Mouse (Mus musculus): ENCODE data around the gene Sptbn1. TPM values are rescaled to one million over a fixed set of nuclear protein-coding genes. Genes with fewer than 3 reads are reported as not detected.

The Sptbn1 gene
- polyA plus RNA-seq, 1 experiment from 2014 or later = 74.8 TPM

DNA sequence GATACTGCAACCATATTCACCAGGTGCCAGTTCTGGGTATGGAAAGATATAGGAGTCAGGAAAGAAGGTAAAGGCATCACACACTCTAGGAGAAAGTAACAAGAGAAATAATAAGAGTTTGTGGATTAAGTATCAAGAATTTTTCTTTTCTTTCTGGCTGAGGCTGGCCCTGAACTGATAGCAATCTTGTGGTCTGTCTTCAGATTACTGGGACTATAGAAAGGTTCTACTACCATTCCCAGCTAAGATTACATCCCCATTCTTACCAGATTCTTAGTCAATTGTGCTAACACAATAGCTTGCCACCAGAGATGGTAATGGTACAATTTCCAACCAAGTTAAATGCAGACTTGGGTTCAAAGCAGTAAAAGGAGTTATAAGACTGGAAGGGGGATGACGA is 104.1 kb downstream of the Sptbn1 start:
- DNase-seq (ENCODE audit: low spot score) = no peak
- no peak for ATAC-seq (replicated peaks; ENCODE audit: low FRiP score)
- Histone ChIP-seq H3K4me1 (replicated peaks; ENCODE audit: control insufficient read depth, insufficient read depth, low read length) (no peaks in the 10 kb centered on the region), H3K36me3 (ENCODE audit: control insufficient read depth, insufficient read depth, low read length) (no peaks in the 10 kb centered on the region), H3K9ac (ENCODE audit: low read length) (no peak overlapping the region), H3K9me3 (ENCODE audit: control insufficient read depth, low read length) (no peaks in the 10 kb centered on the region), H3K27me3 (ENCODE audit: control insufficient read depth, insufficient read depth, low read length) (no peaks in the 10 kb centered on the region), H3K4me3 (ENCODE audit: low read depth, low read length) (no peak overlapping the region), H3K4me2 (ENCODE audit: low read depth, low read length, severe bottlenecking) (no peak overlapping the region), H3K27ac (ENCODE audit: low read depth, low read length) (no peak overlapping the region)
- 78% methylated on average over 1 of the region's 1 CpGs for WGBS

DNA sequence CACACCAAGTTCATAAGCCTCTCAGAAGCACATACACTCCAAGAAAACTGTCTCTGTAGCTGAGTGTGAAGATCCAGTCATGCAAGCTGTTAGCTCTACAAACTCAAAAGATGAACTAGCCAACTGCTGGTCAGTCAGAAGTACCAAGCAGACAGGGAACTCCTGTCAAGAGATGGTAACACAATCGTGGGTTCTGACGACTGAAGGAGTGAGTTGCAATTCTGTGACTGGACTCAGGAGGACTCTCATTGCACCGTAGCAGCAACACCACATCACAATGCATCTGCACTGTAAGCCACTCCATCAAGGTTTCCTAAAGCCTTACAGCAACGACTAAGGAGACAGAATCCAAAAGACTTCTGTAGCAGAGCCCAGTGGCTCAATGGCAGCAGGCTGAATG is 104.9 kb downstream of the Sptbn1 start:
- H3K27me3 ChIP-seq (ENCODE audit: control insufficient read depth, insufficient read depth, low read length) = no peaks in the 10 kb centered on the region
- no peak overlapping the region for H3K27ac ChIP-seq (ENCODE audit: low read depth, low read length)
- WGBS = 81% methylated on average over 4 of the region's 4 CpGs
- no peak overlapping the region for H3K9ac ChIP-seq (ENCODE audit: low read length)
- DNase-seq (ENCODE audit: low spot score) = no peak
- H3K9me3 ChIP-seq (ENCODE audit: control insufficient read depth, low read length) = no peaks in the 10 kb centered on the region
- H3K4me3 ChIP-seq (ENCODE audit: low read depth, low read length) = no peak overlapping the region
- H3K36me3 ChIP-seq (ENCODE audit: control insufficient read depth, insufficient read depth, low read length) = no peaks in the 10 kb centered on the region
- H3K4me2 ChIP-seq (ENCODE audit: low read depth, low read length, severe bottlenecking) = no peak overlapping the region
- ATAC-seq (replicated peaks; ENCODE audit: low FRiP score) = no peak
- H3K4me1 ChIP-seq (replicated peaks; ENCODE audit: control insufficient read depth, insufficient read depth, low read length) = no peaks in the 10 kb centered on the region

DNA sequence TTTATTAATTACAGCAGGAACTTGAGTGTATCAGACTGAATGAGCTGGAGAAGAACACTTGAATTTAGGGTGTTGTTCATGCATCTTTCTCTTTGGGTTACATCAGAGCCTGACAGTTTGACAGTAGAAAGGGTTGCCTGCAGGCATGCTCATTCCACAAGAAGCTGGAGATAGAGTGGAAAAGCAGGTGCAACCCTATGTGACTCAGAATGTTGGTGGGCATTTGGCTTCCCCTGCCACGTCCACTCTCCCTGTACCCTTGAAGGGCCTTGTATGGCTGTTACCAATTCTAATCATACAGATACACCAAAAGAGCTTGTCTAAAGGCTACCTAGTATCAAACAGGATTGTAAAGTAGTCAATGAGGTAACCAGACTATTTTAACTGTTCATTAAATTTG is 106.2 kb downstream of the Sptbn1 start:
- no peaks in the 10 kb centered on the region for H3K4me1 ChIP-seq (replicated peaks; ENCODE audit: control insufficient read depth, insufficient read depth, low read length)
- H3K27ac ChIP-seq (ENCODE audit: low read depth, low read length) = no peak overlapping the region
- no peak for DNase-seq (ENCODE audit: low spot score)
- no peaks in the 10 kb centered on the region for H3K9me3 ChIP-seq (ENCODE audit: control insufficient read depth, low read length)
- no peaks in the 10 kb centered on the region for H3K27me3 ChIP-seq (ENCODE audit: control insufficient read depth, insufficient read depth, low read length)
- WGBS = 85% methylated on average over 1 of the region's 1 CpGs
- H3K9ac ChIP-seq (ENCODE audit: low read length) = no peak overlapping the region
- no peak overlapping the region for H3K4me3 ChIP-seq (ENCODE audit: low read depth, low read length)
- H3K36me3 ChIP-seq (ENCODE audit: control insufficient read depth, insufficient read depth, low read length) = no peaks in the 10 kb centered on the region
- no peak for ATAC-seq (replicated peaks; ENCODE audit: low FRiP score)
- H3K4me2 ChIP-seq (ENCODE audit: low read depth, low read length, severe bottlenecking) = no peak overlapping the region

DNA sequence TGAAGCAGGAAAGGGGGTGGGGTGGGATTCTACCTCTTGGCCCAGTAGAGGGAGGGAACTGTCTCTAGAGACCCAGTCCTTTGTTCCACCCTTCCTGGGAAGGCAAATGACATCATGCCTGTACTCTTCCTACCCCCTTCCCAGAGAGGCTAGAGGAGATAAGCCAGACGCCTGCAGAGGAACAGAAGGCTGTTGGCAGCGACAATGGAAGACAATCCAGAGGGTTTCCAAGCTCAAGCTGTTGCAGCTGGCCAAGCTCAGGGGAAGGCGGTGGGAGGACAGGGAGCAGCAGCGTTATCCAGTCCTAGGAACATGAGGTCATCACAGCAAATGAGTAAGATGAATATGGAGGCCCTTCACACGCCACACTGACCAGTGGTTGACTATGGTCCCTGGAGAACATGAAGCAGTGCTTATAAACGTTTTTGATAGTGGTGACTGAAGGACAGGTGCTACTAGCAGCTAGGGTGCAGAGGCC is 106.8 kb downstream of the Sptbn1 start:
- no peaks in the 10 kb centered on the region for H3K4me1 ChIP-seq (replicated peaks; ENCODE audit: control insufficient read depth, insufficient read depth, low read length)
- ATAC-seq (replicated peaks; ENCODE audit: low FRiP score) (peak; percentile 61; the same call in 1 of the 2 replicates), DNase-seq (ENCODE audit: low spot score) (no peak)
- no peaks in the 10 kb centered on the region for H3K9me3 ChIP-seq (ENCODE audit: control insufficient read depth, low read length)
- H3K36me3 ChIP-seq (ENCODE audit: control insufficient read depth, insufficient read depth, low read length) = no peaks in the 10 kb centered on the region
- H3K4me2 ChIP-seq (ENCODE audit: low read depth, low read length, severe bottlenecking) = no peak overlapping the region
- H3K9ac ChIP-seq (ENCODE audit: low read length) = no peak overlapping the region
- no peak overlapping the region for H3K27ac ChIP-seq (ENCODE audit: low read depth, low read length)
- 40% methylated on average over 6 of the region's 6 CpGs for WGBS
- no peak overlapping the region for H3K4me3 ChIP-seq (ENCODE audit: low read depth, low read length)
- no peaks in the 10 kb centered on the region for H3K27me3 ChIP-seq (ENCODE audit: control insufficient read depth, insufficient read depth, low read length)

DNA sequence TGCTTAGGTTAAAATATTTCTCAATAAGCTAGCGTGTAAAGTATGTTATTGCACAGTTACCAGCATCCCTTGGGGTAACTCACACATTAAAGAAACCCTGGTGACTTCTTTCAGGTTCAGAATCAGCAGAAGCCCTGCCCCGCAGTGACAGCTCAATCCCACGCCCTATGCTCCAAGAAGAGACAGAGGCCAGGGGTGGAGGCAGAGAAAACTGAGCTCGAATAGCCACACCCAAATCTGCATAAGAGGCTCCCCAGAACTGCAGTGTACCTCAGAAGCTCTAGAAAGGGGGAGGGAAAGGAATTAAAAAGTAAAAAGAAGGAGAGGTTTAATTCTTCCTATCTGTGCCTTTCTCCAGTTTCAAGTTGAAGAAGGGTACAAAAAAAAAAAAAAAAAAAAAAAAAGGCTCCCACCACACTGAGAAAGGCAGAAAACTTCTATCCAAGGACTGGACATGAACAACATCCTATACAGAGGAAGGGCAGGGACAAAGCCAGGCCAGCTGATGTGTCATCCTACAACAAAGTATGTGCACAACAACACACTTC is 107.3 kb downstream of the Sptbn1 start:
- Histone ChIP-seq H3K4me1 (replicated peaks; ENCODE audit: control insufficient read depth, insufficient read depth, low read length) (no peaks in the 10 kb centered on the region), H3K27ac (ENCODE audit: low read depth, low read length) (no peak overlapping the region), H3K9ac (ENCODE audit: low read length) (no peak overlapping the region), H3K9me3 (ENCODE audit: control insufficient read depth, low read length) (no peaks in the 10 kb centered on the region), H3K4me2 (ENCODE audit: low read depth, low read length, severe bottlenecking) (no peak overlapping the region), H3K27me3 (ENCODE audit: control insufficient read depth, insufficient read depth, low read length) (no peaks in the 10 kb centered on the region), H3K4me3 (ENCODE audit: low read depth, low read length) (no peak overlapping the region), H3K36me3 (ENCODE audit: control insufficient read depth, insufficient read depth, low read length) (no peaks in the 10 kb centered on the region)
- DNase-seq (ENCODE audit: low spot score) (no peak), ATAC-seq (replicated peaks; ENCODE audit: low FRiP score) (no peak)
- 76% methylated on average over 4 of the region's 4 CpGs for WGBS

DNA sequence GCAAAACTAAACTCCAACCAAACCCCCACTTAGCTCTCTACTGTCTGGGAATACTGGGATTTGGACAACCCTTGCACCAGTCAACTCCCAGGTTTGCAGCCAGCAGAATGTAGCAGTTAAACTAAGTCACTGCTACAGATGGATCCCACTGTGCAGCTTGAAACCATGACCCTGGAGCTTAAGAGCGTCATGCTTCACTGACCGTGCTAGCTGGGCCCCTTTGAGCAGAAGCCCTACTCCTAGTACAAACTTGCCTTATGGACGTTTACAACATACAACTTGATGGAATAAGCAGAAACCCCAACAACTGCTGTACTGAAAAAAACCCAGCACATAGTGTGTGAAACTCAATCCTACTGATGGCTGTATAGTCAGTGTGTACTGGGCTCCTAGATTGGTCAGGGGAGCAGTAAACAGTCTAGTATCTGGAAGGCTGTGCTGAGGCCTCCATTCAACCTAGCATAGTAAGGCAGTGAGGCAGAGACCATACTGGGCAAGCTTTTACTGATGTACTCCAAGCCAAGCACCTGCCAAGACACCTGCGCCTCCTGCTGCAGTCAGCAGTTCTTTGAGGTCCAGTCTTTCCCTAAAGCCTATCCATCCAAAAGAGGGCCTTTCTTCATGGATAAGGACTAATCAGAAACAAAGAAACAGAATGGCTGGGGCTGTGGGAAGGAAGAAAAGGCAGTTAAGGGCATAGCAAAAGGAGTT is 108.3 kb downstream of the Sptbn1 start:
- H3K4me2 ChIP-seq (ENCODE audit: low read depth, low read length, severe bottlenecking) = no peak overlapping the region
- H3K4me1 ChIP-seq (replicated peaks; ENCODE audit: control insufficient read depth, insufficient read depth, low read length) = no peaks in the 10 kb centered on the region
- H3K27me3 ChIP-seq (ENCODE audit: control insufficient read depth, insufficient read depth, low read length) = no peaks in the 10 kb centered on the region
- H3K9ac ChIP-seq (ENCODE audit: low read length) = no peak overlapping the region
- H3K27ac ChIP-seq (ENCODE audit: low read depth, low read length) = no peak overlapping the region
- no peaks in the 10 kb centered on the region for H3K9me3 ChIP-seq (ENCODE audit: control insufficient read depth, low read length)
- ATAC-seq (replicated peaks; ENCODE audit: low FRiP score) (no peak), DNase-seq (ENCODE audit: low spot score) (no peak)
- no peaks in the 10 kb centered on the region for H3K36me3 ChIP-seq (ENCODE audit: control insufficient read depth, insufficient read depth, low read length)
- WGBS = 84% methylated on average over 4 of the region's 4 CpGs
- H3K4me3 ChIP-seq (ENCODE audit: low read depth, low read length) = no peak overlapping the region

DNA sequence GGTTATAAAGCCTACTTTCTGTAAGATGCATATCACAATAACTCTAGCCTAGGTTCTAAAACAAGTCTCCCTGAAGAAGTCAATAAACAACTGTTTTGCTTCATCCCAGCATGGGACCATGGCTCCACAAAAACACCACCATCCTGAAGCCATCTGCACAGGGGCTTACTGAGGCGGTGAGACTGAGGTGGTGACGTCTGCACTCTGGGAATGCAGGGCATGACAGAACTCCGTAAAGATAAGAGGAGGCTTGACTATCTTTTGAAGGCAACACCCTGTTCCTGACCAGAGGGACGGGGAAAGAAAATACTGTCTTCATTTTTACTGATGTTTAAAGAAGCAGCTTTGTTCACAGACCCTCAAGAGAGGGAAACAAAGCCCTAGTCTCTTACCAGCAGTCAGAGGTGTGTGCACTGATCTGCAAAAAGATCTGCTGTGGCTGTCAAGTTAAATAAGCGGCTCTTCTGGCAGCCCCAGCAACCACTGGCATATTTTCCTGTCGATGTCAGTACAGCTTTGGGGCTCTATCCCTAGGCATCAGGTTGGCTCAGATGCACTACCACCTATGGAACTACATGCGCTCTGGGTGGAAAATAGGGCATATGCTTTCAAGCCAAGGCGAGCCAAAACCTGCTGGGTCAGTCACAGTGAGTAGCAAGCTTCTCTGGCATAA is 109.8 kb downstream of the Sptbn1 start:
- no peak overlapping the region for H3K4me3 ChIP-seq (ENCODE audit: low read depth, low read length)
- no peak for DNase-seq (ENCODE audit: low spot score)
- no peak overlapping the region for H3K9ac ChIP-seq (ENCODE audit: low read length)
- no peak overlapping the region for H3K4me2 ChIP-seq (ENCODE audit: low read depth, low read length, severe bottlenecking)
- H3K9me3 ChIP-seq (ENCODE audit: control insufficient read depth, low read length) = no peaks in the 10 kb centered on the region
- 76% methylated on average over 8 of the region's 8 CpGs for WGBS
- no peaks in the 10 kb centered on the region for H3K36me3 ChIP-seq (ENCODE audit: control insufficient read depth, insufficient read depth, low read length)
- H3K27ac ChIP-seq (ENCODE audit: low read depth, low read length) = no peak overlapping the region
- no peaks in the 10 kb centered on the region for H3K4me1 ChIP-seq (replicated peaks; ENCODE audit: control insufficient read depth, insufficient read depth, low read length)
- no peak for ATAC-seq (replicated peaks; ENCODE audit: low FRiP score)
- no peaks in the 10 kb centered on the region for H3K27me3 ChIP-seq (ENCODE audit: control insufficient read depth, insufficient read depth, low read length)

DNA sequence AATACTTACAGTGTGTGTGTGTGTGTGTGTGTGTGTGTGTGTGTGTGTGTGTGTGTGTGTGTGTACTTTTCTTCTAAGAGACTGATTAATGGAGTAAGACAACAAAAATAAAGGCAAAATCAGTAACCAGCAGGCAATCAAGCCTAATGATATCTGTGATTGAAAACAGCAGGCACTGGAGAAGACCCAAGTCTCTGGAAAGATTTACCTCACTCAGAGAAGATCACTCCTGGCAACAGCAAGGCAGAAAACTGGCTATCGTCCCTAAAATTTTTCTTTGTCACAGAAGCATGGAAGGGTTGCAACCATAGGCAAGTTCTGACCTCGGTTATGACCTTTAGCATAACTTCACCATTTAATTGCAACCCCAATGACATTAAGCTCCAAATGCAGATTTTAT is 112.1 kb downstream of the Sptbn1 start:
- Histone ChIP-seq H3K4me1 (replicated peaks; ENCODE audit: control insufficient read depth, insufficient read depth, low read length) (no peaks in the 10 kb centered on the region), H3K4me3 (ENCODE audit: low read depth, low read length) (no peak overlapping the region), H3K36me3 (ENCODE audit: control insufficient read depth, insufficient read depth, low read length) (no peaks in the 10 kb centered on the region; the same call in 1 of the 2 replicates), H3K4me2 (ENCODE audit: low read depth, low read length, severe bottlenecking) (no peak overlapping the region), H3K9ac (ENCODE audit: low read length) (no peak overlapping the region), H3K27me3 (ENCODE audit: control insufficient read depth, insufficient read depth, low read length) (no peaks in the 10 kb centered on the region), H3K27ac (ENCODE audit: low read depth, low read length) (no peak overlapping the region), H3K9me3 (ENCODE audit: control insufficient read depth, low read length) (no peaks in the 10 kb centered on the region)
- no peak for ATAC-seq (replicated peaks; ENCODE audit: low FRiP score)
- DNase-seq (ENCODE audit: low spot score) = no peak
- 94% methylated on average over 2 of the region's 2 CpGs for WGBS

All from forebrain, embryonic 11.5 days (tissue).